Mouse (Mus musculus) kidney, embryonic 15.5 days (tissue): ENCODE data around the gene Plxnd1. TPM values are rescaled to one million over a fixed set of nuclear protein-coding genes. Genes with fewer than 3 reads are reported as not detected.

ENCODE experiments used
- ATAC-seq: fragments of 200-750 bp; cut with Nextera tagmentation; replicated peaks from 2 replicates; pipeline ENCODE4 v1.8.0; 2017; ENCODE audit warnings: moderate TSS enrichment; ENCODE audit not compliant: low FRiP score
- H3K27ac ChIP-seq: fragments of 300-500 bp; sonication (generic); 2 replicates; pipeline ENCODE4 v1.5.1; 2015; ENCODE audit warnings: mild to moderate bottlenecking, inconsistent platforms
- H3K27me3 ChIP-seq: fragments of 300-500 bp; sonication (generic); 2 replicates; pipeline ENCODE4 v1.6.1; 2015; ENCODE audit warnings: inconsistent platforms
- H3K36me3 ChIP-seq: fragments of 300-500 bp; sonication (generic); 2 replicates; pipeline ENCODE4 v1.6.1; 2015; ENCODE audit warnings: inconsistent platforms
- H3K4me1 ChIP-seq: fragments of 300-500 bp; sonication (generic); 2 replicates; pipeline ENCODE4 v1.6.1; 2015; ENCODE audit warnings: inconsistent platforms
- H3K4me2 ChIP-seq: fragments of 300-500 bp; sonication (generic); 2 replicates; pipeline ENCODE4 v1.6.1; 2015; ENCODE audit warnings: moderate library complexity, mild to moderate bottlenecking, inconsistent platforms
- H3K4me3 ChIP-seq: fragments of 300-500 bp; sonication (generic); replicated peaks from 2 replicates; pipeline ENCODE4 v1.5.1; 2015; ENCODE audit warnings: mild to moderate bottlenecking, inconsistent platforms
- H3K9ac ChIP-seq: fragments of 300-500 bp; sonication (generic); 2 replicates; pipeline ENCODE4 v1.6.1; 2015; ENCODE audit warnings: mild to moderate bottlenecking, inconsistent platforms
- H3K9me3 ChIP-seq: fragments of 300-500 bp; sonication (generic); replicated peaks from 2 replicates; pipeline ENCODE4 v1.6.1; 2016; ENCODE audit warnings: inconsistent platforms
- whole genome bisulfite sequencing: fragments of 180-500 bp; shearing (Covaris S2); methylation state at CpG from one replicate; pipeline ENCODE4 v1.1.7; 2015; ENCODE audit warnings: mixed read lengths; 5-methylcytosine and 5-hydroxymethylcytosine counted together
- polyA plus RNA-seq: library from polyadenylated mRNA; unstranded; fragments of >200 nt; fragmentation: Nextera tagmentation; extraction: Ambion mirVana; gene quantifications from 2 replicates; pipeline ENCODE4 v1.2.1, GENCODE M21; 2015

Gene Plxnd1
- polyA plus RNA-seq, 1 experiment from 2014 or later, result 52.7 TPM

GRCm38 (mm10) chr6:115909052-115909451 lies 85.8 kb downstream of the Plxnd1 start:
- Histone ChIP-seq H3K36me3 (peaks cover 48% of the 10 kb centered on the region), H3K27me3 (no peaks in the 10 kb centered on the region), H3K4me3 (no peak overlapping the region), H3K9ac (no peak overlapping the region), H3K4me1 (peaks cover 55% of the 10 kb centered on the region), H3K9me3 (no peaks in the 10 kb centered on the region), H3K4me2 (no peak overlapping the region), H3K27ac (peak overlapping the region; percentile 60)
- WGBS, result 68% methylated on average over 3 of the region's 3 CpGs
- ATAC-seq, result no peak

GRCm38 (mm10) chr6:115908421-115908982 lies 86.3 kb downstream of the Plxnd1 start:
- no peaks in the 10 kb centered on the region for H3K9me3 ChIP-seq
- H3K27me3 ChIP-seq, result no peaks in the 10 kb centered on the region
- peaks cover 49% of the 10 kb centered on the region for H3K36me3 ChIP-seq
- H3K27ac ChIP-seq, result peak overlapping the region; percentile 60
- no peak overlapping the region for H3K9ac ChIP-seq
- peaks cover 50% of the 10 kb centered on the region for H3K4me1 ChIP-seq
- 54% methylated on average over 6 of the region's 6 CpGs for whole genome bisulfite sequencing
- no peak overlapping the region for H3K4me3 ChIP-seq
- ATAC-seq, result no peak
- no peak overlapping the region for H3K4me2 ChIP-seq

- WGBS, result 59% methylated on average over 2 of the region's 2 CpGs
- peaks cover 59% of the 10 kb centered on the region for H3K36me3 ChIP-seq
- H3K9ac ChIP-seq, result no peak overlapping the region
- no peaks in the 10 kb centered on the region for H3K27me3 ChIP-seq
- no peak overlapping the region for H3K4me3 ChIP-seq
- ATAC-seq, result no peak
- no peak overlapping the region for H3K4me2 ChIP-seq
- no peaks in the 10 kb centered on the region for H3K9me3 ChIP-seq
- H3K4me1 ChIP-seq, result peaks cover 43% of the 10 kb centered on the region
- H3K27ac ChIP-seq, result 0 out of 2 replicates have a peak overlapping the region, but pooled peaks have one; percentile 2
Observed at GRCm38 (mm10) chr6:115906871-115907270, 87.9 kb downstream of the Plxnd1 start.

GRCm38 (mm10) chr6:115906455-115906854 lies 88.3 kb downstream of the Plxnd1 start:
- H3K4me3 ChIP-seq, result no peak overlapping the region
- no peak for ATAC-seq
- WGBS, result 78% methylated on average over 1 of the region's 1 CpGs
- H3K9ac ChIP-seq, result no peak overlapping the region
- H3K4me2 ChIP-seq, result no peak overlapping the region
- H3K36me3 ChIP-seq, result peaks cover 59% of the 10 kb centered on the region
- H3K9me3 ChIP-seq, result no peaks in the 10 kb centered on the region
- H3K27ac ChIP-seq, result 0 out of 2 replicates have a peak overlapping the region, but pooled peaks have one; percentile 2
- no peaks in the 10 kb centered on the region for H3K27me3 ChIP-seq
- peaks cover 47% of the 10 kb centered on the region for H3K4me1 ChIP-seq

GRCm38 (mm10) chr6:115905568-115905967 lies 89.2 kb downstream of the Plxnd1 start:
- ATAC-seq, result no peak
- no peak overlapping the region for H3K4me2 ChIP-seq
- H3K27ac ChIP-seq, result peak overlapping the region; percentile 76; the same call in 1 of the 2 replicates
- H3K4me3 ChIP-seq, result no peak overlapping the region
- no peak overlapping the region for H3K9ac ChIP-seq
- H3K9me3 ChIP-seq, result no peaks in the 10 kb centered on the region
- WGBS, result 82% methylated on average over 6 of the region's 6 CpGs
- peaks cover 41% of the 10 kb centered on the region for H3K4me1 ChIP-seq
- H3K27me3 ChIP-seq, result no peaks in the 10 kb centered on the region
- H3K36me3 ChIP-seq, result peaks cover 55% of the 10 kb centered on the region

Other genes with a start within 250 kb of the Plxnd1 start
- 1.8 and 2.2 TPM in 2 replicates for gene Tmem40, start 232.6 kb downstream of the Plxnd1 start, polyA plus RNA-seq
- gene Cand2, start 220.5 kb downstream of the Plxnd1 start, polyA plus RNA-seq, result 35.2 and 37.4 TPM in 2 replicates
- gene Rpl32, start 186.3 kb downstream of the Plxnd1 start, polyA plus RNA-seq, result 2,232 and 2,490 TPM in 2 replicates
- 1.8 TPM in 2 replicates for gene Efcab12, start 156.6 kb downstream of the Plxnd1 start, polyA plus RNA-seq
- 21.3 and 21.7 TPM in 2 replicates for gene Mbd4, start 141.6 kb downstream of the Plxnd1 start, polyA plus RNA-seq
- 32.0 and 36.9 TPM in 2 replicates for gene Ift122, start 141.5 kb downstream of the Plxnd1 start, polyA plus RNA-seq
- 0.10 and 0.14 TPM in 2 replicates for gene Rho, start 63.3 kb downstream of the Plxnd1 start, polyA plus RNA-seq
- gene H1foo, start 50.1 kb downstream of the Plxnd1 start, polyA plus RNA-seq, result not detected in 2 replicates
- gene Tmcc1, start 198.5 kb upstream of the Plxnd1 start, polyA plus RNA-seq, result 14.4 and 14.7 TPM in 2 replicates
- 52.2 and 58.1 TPM in 2 replicates for gene Washc2, start 213.0 kb upstream of the Plxnd1 start, polyA plus RNA-seq